Mouse (Mus musculus): ENCODE measurements around the gene Tbl2. TPM values are rescaled to one million over a fixed set of nuclear protein-coding genes. Genes with fewer than 3 reads are reported as not detected.

Tbl2 gene
- polyA plus RNA-seq (2017; shearing (Covaris generic)), result 21.8 TPM

GRCm38 (mm10) chr5:135149053-135149819 is at the start of gene Tbl2:
Tbl2 (plus strand) TSS chr5:135149657.

GRCm38 (mm10) chr5:135168063-135169062 is 18.9 kb downstream of the Tbl2 start, which contains the start of gene Bcl7b:
Bcl7b (plus strand) TSS chr5:135168283.

GRCm38 (mm10) chr5:135186621-135187348 is 37.3 kb downstream of the Tbl2 start, which contains the start of gene Baz1b:
Baz1b (plus strand) TSS chr5:135187264.

Other genes starting within 250 kb of the Tbl2 start
- not detected for gene Tmem270, start 242.9 kb upstream of the Tbl2 start, polyA plus RNA-seq (2017; shearing (Covaris generic))
- not detected for gene Cldn13, start 234.1 kb upstream of the Tbl2 start, polyA plus RNA-seq (2017; shearing (Covaris generic))
- gene Mettl27, start 217.3 kb upstream of the Tbl2 start, polyA plus RNA-seq (2017; shearing (Covaris generic)), result 21.8 TPM
- not detected for gene Cldn4, start 202.7 kb upstream of the Tbl2 start, polyA plus RNA-seq (2017; shearing (Covaris generic))
- not detected for gene Cldn3, start 163.4 kb upstream of the Tbl2 start, polyA plus RNA-seq (2017; shearing (Covaris generic))
- gene Abhd11, start 140.5 kb upstream of the Tbl2 start, polyA plus RNA-seq (2017; shearing (Covaris generic)), result 101 TPM
- 14.9 TPM for gene Stx1a, start 126.2 kb upstream of the Tbl2 start, polyA plus RNA-seq (2017; shearing (Covaris generic))
- 24.1 TPM for gene Dnajc30, start 85.5 kb upstream of the Tbl2 start, polyA plus RNA-seq (2017; shearing (Covaris generic))
- 114 TPM for gene Bud23, start 84.7 kb upstream of the Tbl2 start, polyA plus RNA-seq (2017; shearing (Covaris generic))
- not detected for gene Vps37d, start 71.4 kb upstream of the Tbl2 start, polyA plus RNA-seq (2017; shearing (Covaris generic))
- gene Mlxipl, start 59.8 kb upstream of the Tbl2 start, polyA plus RNA-seq (2017; shearing (Covaris generic)), result 0.22 TPM
- 68.8 TPM for gene Bcl7b, start 18.6 kb downstream of the Tbl2 start, polyA plus RNA-seq (2017; shearing (Covaris generic))
- 15.5 TPM for gene Baz1b, start 37.6 kb downstream of the Tbl2 start, polyA plus RNA-seq (2017; shearing (Covaris generic))
- not detected for gene Fzd9, start 101.6 kb downstream of the Tbl2 start, polyA plus RNA-seq (2017; shearing (Covaris generic))
- not detected for gene Fkbp6, start 200.4 kb downstream of the Tbl2 start, polyA plus RNA-seq (2017; shearing (Covaris generic))
- gene Trim50, start 203.6 kb downstream of the Tbl2 start, polyA plus RNA-seq (2017; shearing (Covaris generic)), result not detected
- gene Nsun5, start 220.3 kb downstream of the Tbl2 start, polyA plus RNA-seq (2017; shearing (Covaris generic)), result 49.5 TPM
- 3.5 TPM for gene Pom121, start 244.9 kb downstream of the Tbl2 start, polyA plus RNA-seq (2017; shearing (Covaris generic))

Measured in CD4-positive, CD25-positive, alpha-beta regulatory T cell, adult 9 weeks (primary cell).